Mouse (Mus musculus) limb, embryonic 13.5 days (tissue): Measurements from ENCODE around the gene Usp12. TPM values are rescaled to one million over a fixed set of nuclear protein-coding genes. Genes with fewer than 3 reads are reported as not detected.
A peak's percentile ranks its signal among the peaks of the same experiment; 100 is the strongest.

Experiments
- ATAC-seq: fragments of 200-750 bp; cut with Nextera tagmentation; 2 replicates; pipeline ENCODE4 v1.8.0; 2017; ENCODE audit warnings: low read depth, moderate number of reproducible peaks, moderate TSS enrichment; ENCODE audit not compliant: low FRiP score
- H3K27ac ChIP-seq: fragments of 300-500 bp; sonication (generic); 2 replicates; pipeline ENCODE4 v1.5.1; 2015; ENCODE audit warnings: inconsistent platforms, mild to moderate bottlenecking, moderate library complexity
- H3K27me3 ChIP-seq: fragments of 300-500 bp; sonication (generic); 2 replicates; pipeline ENCODE4 v1.6.1; 2015; ENCODE audit warnings: mild to moderate bottlenecking, inconsistent platforms
- H3K36me3 ChIP-seq: fragments of 300-500 bp; sonication (generic); 2 replicates; pipeline ENCODE4 v1.6.1; 2015; ENCODE audit warnings: inconsistent platforms, mild to moderate bottlenecking, moderate library complexity
- H3K4me1 ChIP-seq: fragments of 300-500 bp; sonication (generic); 2 replicates; pipeline ENCODE4 v1.6.1; 2015; ENCODE audit warnings: inconsistent platforms
- H3K4me2 ChIP-seq: fragments of 300-500 bp; sonication (generic); replicated peaks from 2 replicates; pipeline ENCODE4 v1.6.1; 2015; ENCODE audit warnings: inconsistent platforms, mild to moderate bottlenecking, moderate library complexity
- H3K4me3 ChIP-seq: fragments of 300-500 bp; sonication (generic); 2 replicates; pipeline ENCODE4 v1.5.1; 2015; ENCODE audit warnings: moderate library complexity, mild to moderate bottlenecking, inconsistent platforms
- H3K9ac ChIP-seq: fragments of 300-500 bp; sonication (generic); 2 replicates; pipeline ENCODE4 v1.6.1; 2015; ENCODE audit warnings: mild to moderate bottlenecking, inconsistent platforms
- H3K9me3 ChIP-seq: fragments of 300-500 bp; sonication (generic); 2 replicates; pipeline ENCODE4 v1.6.1; 2016; ENCODE audit warnings: inconsistent platforms
- WGBS: fragments of 180-500 bp; shearing (Covaris S2); methylation state at CpG from one replicate; pipeline ENCODE4 v1.1.7; 2015; 5-methylcytosine and 5-hydroxymethylcytosine counted together
- polyA plus RNA-seq: library from polyadenylated mRNA; unstranded; fragments of >200 nt; fragmentation: Nextera tagmentation; extraction: Ambion mirVana; gene quantifications from 2 replicates; pipeline ENCODE4 v1.2.1, GENCODE M21; 2015

Usp12 gene
- polyA plus RNA-seq = 14.4 and 15.8 TPM in 2 replicates

DNA sequence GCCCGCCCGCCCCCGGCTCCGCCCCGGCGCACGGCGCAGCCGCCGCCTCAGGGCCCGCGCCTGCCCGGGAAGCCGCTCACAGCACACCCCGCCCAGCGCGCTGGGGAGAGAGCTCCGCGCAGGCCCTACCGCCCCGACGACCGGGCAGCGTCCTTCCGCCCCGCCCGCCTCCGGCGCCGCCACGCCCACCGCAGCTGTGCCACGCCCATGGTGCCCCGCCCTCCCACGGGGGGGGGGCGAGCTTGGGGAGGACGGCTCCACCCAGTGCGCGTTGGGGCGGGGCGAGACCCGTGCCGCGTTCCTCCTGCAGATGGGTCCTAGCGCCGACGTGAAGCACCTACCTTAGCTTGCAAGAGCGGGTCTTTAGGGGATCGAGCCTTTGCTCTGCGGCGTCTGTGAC lies at the start of gene Usp12:
TSS of gene Usp12 (minus strand) at position 154 of the 400 bp plus-strand sequence.
- Histone ChIP-seq H3K9me3 (no peaks in the 10 kb centered on the region), H3K4me3 (peak within 1 kb of the TSS; percentile 94), H3K4me2 (peak within 1 kb of the TSS; percentile 78), H3K36me3 (no peaks in the 10 kb centered on the region), H3K27me3 (no peaks in the 10 kb centered on the region), H3K27ac (peak within 1 kb of the TSS; percentile 88), H3K9ac (peak within 1 kb of the TSS; percentile 95), H3K4me1 (peaks cover 37% of the 10 kb centered on the region)
- WGBS = under 1% methylated on average over 32 of the region's 51 CpGs
- ATAC-seq = peak; percentile 95

DNA sequence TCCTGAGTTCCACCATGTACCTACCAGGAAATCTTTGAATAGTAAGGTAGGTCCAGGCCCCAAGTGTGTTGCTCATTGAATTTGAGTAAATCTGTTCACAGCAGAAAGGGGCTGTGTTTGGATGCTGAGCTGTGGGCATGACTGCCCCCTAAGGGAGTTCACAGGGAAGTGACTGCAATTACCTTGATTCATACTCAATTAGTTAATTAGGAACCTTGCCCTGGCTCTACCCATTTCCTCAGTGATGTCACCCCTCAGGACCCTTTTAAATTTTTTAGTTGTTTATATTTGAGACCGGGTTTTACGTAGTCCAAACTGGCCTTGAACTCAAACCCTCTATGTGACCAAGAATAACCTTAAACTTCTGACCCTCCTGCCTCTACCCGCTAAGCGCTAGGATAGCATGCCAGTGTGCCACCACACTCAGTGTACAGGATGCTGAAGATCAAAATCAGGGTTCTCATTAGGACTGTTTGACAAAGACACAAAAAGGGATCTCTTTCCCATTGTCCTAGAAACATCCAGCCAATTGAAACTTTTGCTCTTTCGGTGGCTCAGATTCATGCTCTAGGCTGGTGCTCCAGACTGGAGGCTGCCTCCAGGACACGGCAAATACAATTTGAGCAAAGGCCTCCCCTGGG lies 49.6 kb upstream of the Usp12 start:
- Histone ChIP-seq H3K4me1 (peaks cover 18% of the 10 kb centered on the region), H3K36me3 (no peaks in the 10 kb centered on the region), H3K27ac (peak overlapping the region; percentile 48), H3K4me3 (peak overlapping the region; percentile 69), H3K4me2 (peak overlapping the region; percentile 94), H3K9ac (peak overlapping the region; percentile 78), H3K9me3 (no peaks in the 10 kb centered on the region), H3K27me3 (no peaks in the 10 kb centered on the region)
- peak; percentile 12; the same call in 1 of the 2 replicates for ATAC-seq
- WGBS = 11% methylated on average over 6 of the region's 6 CpGs

DNA sequence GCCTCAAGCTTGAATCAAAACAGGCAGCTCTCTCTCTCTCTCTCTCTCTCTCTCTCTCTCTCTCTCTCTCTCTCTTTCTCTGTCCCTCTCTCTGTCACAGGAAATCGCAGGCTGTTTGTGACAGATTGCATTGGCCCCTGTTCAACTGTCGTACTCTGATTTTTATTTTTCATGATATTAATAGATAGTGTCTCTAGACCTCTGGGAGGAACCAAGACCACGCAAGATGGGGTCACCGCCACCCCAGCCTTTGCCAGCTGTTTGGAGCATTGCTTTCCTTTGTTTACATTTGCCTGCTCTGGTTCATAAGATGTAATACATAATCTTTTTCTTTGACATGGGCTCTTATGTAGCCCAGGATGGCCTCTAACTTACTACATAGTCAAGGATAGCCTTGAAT lies 47.2 kb upstream of the Usp12 start:
- H3K4me1 ChIP-seq = peaks cover 14% of the 10 kb centered on the region
- H3K4me3 ChIP-seq = no peak overlapping the region
- no peak for ATAC-seq
- no peaks in the 10 kb centered on the region for H3K9me3 ChIP-seq
- H3K27me3 ChIP-seq = no peaks in the 10 kb centered on the region
- H3K9ac ChIP-seq = no peak overlapping the region
- no peak overlapping the region for H3K27ac ChIP-seq
- peaks cover 24% of the 10 kb centered on the region for H3K36me3 ChIP-seq
- H3K4me2 ChIP-seq = no peak overlapping the region
- 91% methylated on average over 4 of the region's 4 CpGs for WGBS

DNA sequence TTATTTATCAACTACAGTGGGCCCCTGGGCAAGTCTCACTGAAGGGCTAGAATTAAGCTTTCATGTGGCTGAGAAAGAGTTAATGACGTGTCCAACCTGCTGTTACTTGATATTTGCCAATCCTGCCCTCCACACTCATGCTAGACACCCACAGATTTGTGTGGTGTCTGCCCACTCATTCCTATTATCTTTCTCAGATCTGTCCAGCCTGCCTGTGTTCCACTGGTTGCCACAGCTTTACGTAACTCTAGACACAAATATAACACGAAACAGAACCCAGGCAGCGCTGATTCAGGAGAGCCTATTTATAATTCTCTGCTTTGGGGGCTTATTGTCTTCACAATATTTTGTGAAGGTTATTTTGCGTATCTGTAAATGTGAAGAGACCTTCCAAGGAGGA lies 46.5 kb upstream of the Usp12 start:
- Histone ChIP-seq H3K27ac (no peak overlapping the region), H3K36me3 (peaks cover 31% of the 10 kb centered on the region), H3K9ac (no peak overlapping the region), H3K9me3 (no peaks in the 10 kb centered on the region), H3K4me2 (no peak overlapping the region), H3K4me1 (peaks cover 8% of the 10 kb centered on the region), H3K27me3 (no peaks in the 10 kb centered on the region), H3K4me3 (no peak overlapping the region)
- no peak for ATAC-seq
- 83% methylated on average over 5 of the region's 5 CpGs for WGBS

DNA sequence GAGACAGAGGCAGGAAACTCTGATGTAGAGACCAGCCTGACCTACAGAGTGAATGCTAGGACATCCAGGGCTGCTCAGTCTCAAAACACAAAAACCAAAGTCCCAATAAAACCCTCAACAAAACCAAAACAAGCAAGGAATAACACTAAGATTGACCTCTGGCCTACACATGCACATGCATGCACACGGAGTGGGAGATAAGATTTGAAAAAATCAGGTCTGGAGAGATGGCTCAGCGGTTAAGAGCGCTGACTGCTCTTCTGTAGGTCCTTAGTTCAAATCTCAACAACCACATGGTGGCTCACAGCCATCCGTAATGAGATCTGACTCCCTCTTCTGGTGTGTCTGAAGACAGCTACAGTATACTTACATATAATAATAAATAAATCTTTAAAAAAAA lies 45.6 kb upstream of the Usp12 start:
- Histone ChIP-seq H3K36me3 (peaks cover 40% of the 10 kb centered on the region), H3K9ac (no peak overlapping the region), H3K27me3 (no peaks in the 10 kb centered on the region), H3K4me1 (no peaks in the 10 kb centered on the region), H3K9me3 (no peaks in the 10 kb centered on the region), H3K4me2 (no peak overlapping the region), H3K4me3 (no peak overlapping the region), H3K27ac (no peak overlapping the region)
- no peak for ATAC-seq
- 90% methylated on average over 4 of the region's 4 CpGs for WGBS

DNA sequence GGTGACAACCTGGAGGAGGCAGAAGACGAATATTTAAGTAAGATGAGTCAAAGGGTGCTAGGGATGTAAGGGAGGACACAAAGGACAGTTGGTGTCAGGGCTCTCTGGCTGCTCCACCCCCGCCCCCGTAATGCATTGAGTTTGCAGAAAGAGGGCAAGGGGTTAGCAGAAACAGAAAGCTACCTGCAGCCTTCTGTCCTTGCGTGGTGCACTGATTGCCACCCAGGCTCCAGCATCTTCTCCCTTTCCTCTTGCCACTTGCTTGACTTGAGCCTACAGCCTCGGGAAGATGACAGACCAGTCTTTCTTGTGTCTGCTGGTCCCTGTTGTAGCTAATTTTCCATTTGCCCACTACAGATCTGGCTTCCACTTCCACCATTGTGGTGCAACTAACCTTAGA lies 45.0 kb upstream of the Usp12 start:
- 45% methylated on average over 5 of the region's 5 CpGs for WGBS
- H3K27ac ChIP-seq = no peak overlapping the region
- H3K27me3 ChIP-seq = no peaks in the 10 kb centered on the region
- no peak overlapping the region for H3K9ac ChIP-seq
- no peak overlapping the region for H3K4me3 ChIP-seq
- H3K36me3 ChIP-seq = peaks cover 46% of the 10 kb centered on the region
- H3K4me2 ChIP-seq = no peak overlapping the region
- no peak for ATAC-seq
- H3K4me1 ChIP-seq = peaks cover 6% of the 10 kb centered on the region; the same call in 1 of the 2 replicates
- H3K9me3 ChIP-seq = no peaks in the 10 kb centered on the region

DNA sequence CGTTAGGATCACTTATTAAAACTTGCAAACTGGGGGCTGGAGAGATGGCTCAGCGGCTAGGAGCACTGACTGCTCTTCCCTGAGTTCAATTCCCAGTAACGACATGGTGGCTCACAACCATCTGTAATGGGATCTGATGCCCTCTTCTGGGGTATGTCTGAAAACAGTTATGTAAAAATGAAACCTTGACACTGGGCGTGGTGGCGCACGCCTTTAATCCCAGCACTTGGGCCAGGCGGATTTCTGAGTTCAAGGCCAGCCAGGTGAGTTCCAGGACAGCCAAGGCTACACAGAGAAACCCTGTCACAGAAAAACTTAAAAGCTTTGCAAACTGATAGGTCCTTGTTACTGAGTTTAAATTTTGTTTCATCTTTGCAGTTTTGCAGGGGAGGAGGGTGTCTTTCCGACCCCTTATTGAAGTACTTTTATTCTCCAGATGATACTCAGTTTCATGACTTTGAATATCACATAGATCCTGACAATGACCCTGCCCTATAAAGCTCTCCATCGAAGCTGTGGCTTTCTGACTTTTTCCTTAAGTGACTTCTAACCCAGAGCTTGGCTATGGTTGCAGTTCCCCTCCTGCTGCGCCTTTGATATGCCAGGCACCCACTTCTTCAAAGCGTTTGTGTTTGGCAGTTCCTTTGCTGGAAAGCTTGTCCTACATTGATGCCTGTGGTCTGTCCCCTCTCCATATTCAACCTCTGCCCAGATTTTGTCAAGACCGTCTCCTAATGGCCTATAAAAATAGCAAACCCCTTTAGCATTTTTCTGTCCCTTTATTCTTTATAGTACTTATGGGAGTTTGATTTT lies 44.2 kb upstream of the Usp12 start:
- H3K9ac ChIP-seq = no peak overlapping the region
- no peak overlapping the region for H3K4me3 ChIP-seq
- H3K27ac ChIP-seq = no peak overlapping the region
- no peak for ATAC-seq
- peaks cover 54% of the 10 kb centered on the region for H3K36me3 ChIP-seq
- H3K4me1 ChIP-seq = peaks cover 13% of the 10 kb centered on the region
- 35% methylated on average over 12 of the region's 12 CpGs for WGBS
- no peak overlapping the region for H3K4me2 ChIP-seq
- H3K27me3 ChIP-seq = no peaks in the 10 kb centered on the region
- H3K9me3 ChIP-seq = no peaks in the 10 kb centered on the region

DNA sequence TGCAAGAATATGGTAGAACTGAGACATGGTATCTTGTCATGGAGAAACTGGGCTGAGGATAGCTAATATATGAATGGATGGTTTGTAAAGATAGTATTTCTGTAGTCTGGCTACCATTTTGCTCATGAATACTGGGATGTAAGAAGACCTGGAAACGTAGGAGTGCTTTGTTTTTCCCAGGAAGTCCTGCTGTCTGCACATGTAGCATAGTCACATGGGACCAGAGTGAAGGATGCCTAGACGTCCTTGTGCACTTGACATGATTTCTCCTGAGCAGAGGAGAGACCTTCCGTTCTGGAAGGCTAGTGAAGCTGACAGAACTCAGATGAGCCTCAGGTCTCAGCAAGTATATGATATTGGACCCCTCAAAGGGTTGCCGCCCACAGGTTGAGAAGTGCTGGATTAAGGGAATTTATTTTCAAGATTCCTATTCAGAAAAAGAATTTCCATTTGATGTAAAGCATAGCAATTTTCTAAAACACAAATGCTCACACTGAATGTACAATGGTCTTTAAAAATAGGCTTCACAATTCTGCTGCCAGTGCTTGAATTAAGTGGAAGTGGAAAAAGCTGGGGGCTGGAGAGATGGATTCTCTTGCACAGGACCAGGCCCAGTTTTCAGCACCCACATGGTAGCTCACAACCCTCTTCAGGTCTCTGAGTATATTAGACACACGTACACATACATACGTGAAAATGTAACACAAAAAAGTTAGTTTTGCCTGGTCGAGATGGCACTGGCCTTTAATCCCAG lies 43.3 kb upstream of the Usp12 start:
- H3K4me2 ChIP-seq = no peak overlapping the region
- no peak overlapping the region for H3K9ac ChIP-seq
- peaks cover 17% of the 10 kb centered on the region for H3K4me1 ChIP-seq
- no peaks in the 10 kb centered on the region for H3K9me3 ChIP-seq
- H3K36me3 ChIP-seq = peaks cover 54% of the 10 kb centered on the region
- no peak overlapping the region for H3K27ac ChIP-seq
- WGBS = 73% methylated on average over 7 of the region's 7 CpGs
- no peak for ATAC-seq
- H3K4me3 ChIP-seq = no peak overlapping the region
- no peaks in the 10 kb centered on the region for H3K27me3 ChIP-seq

DNA sequence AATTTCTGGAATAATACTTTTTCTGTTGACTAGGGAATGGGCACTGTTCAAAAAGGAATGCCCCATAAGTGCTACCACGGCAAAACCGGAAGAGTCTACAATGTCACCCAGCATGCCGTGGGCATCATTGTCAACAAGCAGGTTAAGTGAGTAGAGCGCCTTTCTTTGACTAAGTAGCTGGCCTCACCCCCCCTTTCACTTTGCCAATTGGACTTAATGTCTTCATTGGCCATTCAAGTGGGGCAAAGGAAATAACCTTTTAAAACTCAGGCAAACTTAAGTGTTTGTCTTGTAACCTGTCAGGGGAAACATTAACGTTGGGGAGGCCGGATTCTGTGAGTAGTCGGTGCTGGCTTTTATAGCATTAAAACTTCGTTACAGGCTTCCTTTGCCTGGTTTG lies 40.2 kb upstream of the Usp12 start:
- Histone ChIP-seq H3K36me3 (peaks cover 54% of the 10 kb centered on the region), H3K4me3 (no peak overlapping the region; the same call in 1 of the 2 replicates), H3K9me3 (no peaks in the 10 kb centered on the region), H3K4me2 (no peak overlapping the region; the same call in 1 of the 2 replicates), H3K27ac (no peak overlapping the region), H3K9ac (peak overlapping the region; percentile 95), H3K4me1 (peaks cover 20% of the 10 kb centered on the region), H3K27me3 (no peaks in the 10 kb centered on the region)
- 81% methylated on average over 8 of the region's 8 CpGs for WGBS
- no peak for ATAC-seq

DNA sequence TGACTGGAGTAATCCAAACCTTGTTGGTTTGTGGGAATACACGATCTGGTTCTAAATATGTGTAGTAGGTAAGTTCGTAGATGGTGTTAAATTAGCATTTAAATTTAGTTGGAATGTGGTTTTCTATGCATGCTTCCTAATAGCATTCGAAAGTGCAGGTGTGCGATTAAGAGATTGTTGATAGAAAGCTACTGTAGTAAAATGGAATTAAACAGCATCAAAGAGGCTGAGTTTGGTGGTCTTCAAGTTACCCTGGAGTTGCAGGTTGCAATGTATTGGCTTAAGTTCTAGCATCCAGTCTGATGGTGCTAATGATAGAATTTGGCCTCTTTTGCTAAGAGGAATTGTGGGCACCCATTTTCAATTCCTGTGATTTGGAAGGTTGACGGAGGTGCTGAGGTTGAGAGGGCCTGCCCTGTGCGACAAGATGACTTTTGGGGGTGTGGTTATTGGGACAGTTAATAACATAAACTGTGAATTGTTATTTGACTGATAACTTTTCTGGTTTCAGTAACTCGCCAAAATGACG lies 38.9 kb upstream of the Usp12 start:
- Histone ChIP-seq H3K4me2 (peak overlapping the region; percentile 85), H3K36me3 (peaks cover 47% of the 10 kb centered on the region), H3K27me3 (no peaks in the 10 kb centered on the region), H3K4me1 (peaks cover 20% of the 10 kb centered on the region), H3K9ac (peak overlapping the region; percentile 95), H3K9me3 (no peaks in the 10 kb centered on the region), H3K4me3 (peak overlapping the region; percentile 73), H3K27ac (peak overlapping the region; percentile 75; the same call in 1 of the 2 replicates)
- 23% methylated on average over 8 of the region's 8 CpGs for WGBS
- no peak for ATAC-seq

DNA sequence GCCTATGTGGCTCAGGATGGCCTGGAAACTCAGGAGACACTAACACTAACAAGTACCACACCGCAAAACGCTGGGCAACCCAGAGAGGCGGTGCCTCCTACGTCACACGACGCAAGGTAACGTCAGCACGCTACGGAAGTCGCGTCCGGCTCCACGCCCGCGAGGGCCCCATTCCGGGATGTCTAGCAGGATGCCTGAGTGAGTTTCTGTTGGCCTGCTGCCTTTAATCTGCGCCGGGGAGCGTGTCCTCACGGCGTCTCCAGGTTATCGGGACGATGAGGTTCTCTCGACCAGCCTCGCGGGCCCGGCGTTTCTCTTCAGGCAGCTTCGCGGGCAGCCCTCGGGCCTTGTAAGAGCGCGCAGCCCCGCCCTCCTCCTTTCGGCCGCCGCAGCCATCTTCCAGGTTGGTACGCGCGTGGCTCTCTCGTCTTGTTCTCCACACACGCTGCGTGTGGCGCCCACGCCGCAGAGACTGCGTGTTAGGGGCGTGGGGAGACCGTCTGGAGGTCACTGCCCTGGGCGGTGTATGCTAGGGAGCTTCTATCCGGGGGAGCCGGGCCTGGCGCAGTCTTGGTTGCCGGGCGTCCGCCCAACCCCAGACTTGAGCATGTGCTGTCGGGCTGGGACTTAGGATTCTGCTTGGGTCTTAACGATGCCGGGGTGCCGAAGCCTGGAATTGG lies 38.1 kb upstream of the Usp12 start, which contains the start of gene Rpl21:
TSS of gene Rpl21 (plus strand) at position 122 of the 680 bp plus-strand sequence.
- Histone ChIP-seq H3K9ac (peak within 1 kb of the TSS; percentile 95), H3K27me3 (no peaks in the 10 kb centered on the region), H3K9me3 (no peaks in the 10 kb centered on the region), H3K4me2 (peak within 1 kb of the TSS; percentile 85), H3K36me3 (peaks cover 39% of the 10 kb centered on the region), H3K4me1 (peaks cover 20% of the 10 kb centered on the region), H3K4me3 (peak within 1 kb of the TSS; percentile 73), H3K27ac (peak within 1 kb of the TSS; percentile 75)
- peak; percentile 98 for ATAC-seq
- under 1% methylated on average over 56 of the region's 60 CpGs for WGBS
